9 mouse cellular contexts compared by ENCODE assay signal in genomic region chr7:74315836-74316435, GRCm38 (mm10).
DNase-seq lines count a peak whose midpoint lies in the region; ATAC-seq lines count a peak whose summit lies in the region.
"Had no signal": no experiment of that assay in that cellular context is flagged by ENCODE, and none has a peak within 500 bp of the region (broad histone marks: within the 10 kb centered on the region; RNA-seq: fewer than 3 reads in every experiment).

No protein-coding gene starts in this region.

- H3K9ac ChIP-seq in kidney, embryonic 14.5 days (ENCODE audit: low read depth, low read length) = no peak overlapping the region

- H3K4me2 ChIP-seq in kidney, embryonic 14.5 days (replicated peaks; ENCODE audit: low read depth, low read length) = no peak overlapping the region

- H3K36me3 ChIP-seq in kidney, embryonic 14.5 days (ENCODE audit: control insufficient read depth, insufficient read depth, low read length) = no peaks in the 10 kb centered on the region; the same call in 1 of the 2 replicates

- H3K4me3 ChIP-seq in kidney, embryonic 14.5 days (ENCODE audit: low read length) = no peak overlapping the region

- 84% methylated on average over 3 of the region's 3 CpGs for WGBS in kidney, embryonic 14.5 days

- H3K27ac ChIP-seq in kidney, embryonic 14.5 days (ENCODE audit: low read depth, low read length) = no peak overlapping the region

- no peaks in the 10 kb centered on the region for H3K9me3 ChIP-seq in kidney, embryonic 14.5 days (ENCODE audit: control insufficient read depth, low read length)

- no peaks in the 10 kb centered on the region for H3K27me3 ChIP-seq in kidney, embryonic 14.5 days (ENCODE audit: control insufficient read depth, insufficient read depth, low read length)

- no peaks in the 10 kb centered on the region for H3K4me1 ChIP-seq in kidney, embryonic 14.5 days (ENCODE audit: control insufficient read depth, insufficient read depth, low read length)

- DNase-seq in adrenal gland, adult (ENCODE audit: inconsistent age in 2 of 2, low spot score in 1 of 2) = peak; percentile 73 to 93
- no peak for DNase-seq in adrenal gland, postnatal 4 days (ENCODE audit: low spot score in 2 of 2)
- DNase-seq in kidney, adult 8-10 months = peak; percentile 41 to 57
- peak; percentile 67 to 72 for DNase-seq in cerebellum, postnatal 10 days
- DNase-seq in lung, postnatal 10 days = peak; percentile 43
- no peak for DNase-seq in embryo, embryonic 11 days
- DNase-seq: spleen, adult 18-20 months had no signal

- no peak for ATAC-seq in kidney, embryonic 14.5 days (ENCODE audit: low FRiP score, low TSS enrichment)
- no peak for ATAC-seq in inflammation-experienced regulatory T-cells, adult 6 months

Comparison
In these comparisons a context has a peak if more than half of its experiments do, and no peak if none do; other contexts are left out.
1. DNase-seq: peak in adrenal gland, adult (2 of 2), kidney, adult 8-10 months (2 of 2), cerebellum, postnatal 10 days (2 of 2) and lung, postnatal 10 days (single experiment); none in adrenal gland, postnatal 4 days (0 of 2) and embryo, embryonic 11 days (single experiment).